Mouse (Mus musculus) ES-E14 (cell line): ENCODE results near the gene Mgat4a. TPM values are rescaled to one million over a fixed set of nuclear protein-coding genes. Genes with fewer than 3 reads are reported as not detected.

Source experiments
- DNase-seq: peaks from one replicate; pipeline ENCODE4 v3.0.0-alpha.2; 2013; ENCODE audit warnings: low read depth, low spot score
- H3K27ac ChIP-seq: 2 replicates; pipeline ENCODE4 v1.5.1; 2012; ENCODE audit warnings: low read depth, mild to moderate bottlenecking, low read length, moderate library complexity, mixed read lengths; ENCODE audit not compliant: poor library complexity, insufficient read depth, severe bottlenecking
- H3K36me3 ChIP-seq: 2 replicates; pipeline ENCODE4 v1.6.1; 2012; ENCODE audit warnings: mild to moderate bottlenecking, low read length, moderate library complexity, mixed read lengths; ENCODE audit not compliant: control insufficient read depth, poor library complexity, insufficient read depth, severe bottlenecking
- H3K4me1 ChIP-seq, 2 experiments: fragments of 150-350 bp in 1 of 2; sonication (generic) in 1 of 2; 2 replicates each; pipeline ENCODE4 v1.6.1; 2012; ENCODE audit warnings: low read length in 2 of 2, mild to moderate bottlenecking in 1 of 2, mixed read lengths in 1 of 2; ENCODE audit not compliant: control insufficient read depth in 2 of 2, insufficient read depth in 2 of 2, poor library complexity in 1 of 2
- H3K4me3 ChIP-seq, 2 experiments: fragments of 150-350 bp in 1 of 2; sonication (generic) in 1 of 2; 2 replicates each; pipeline ENCODE4 v1.5.1; 2012; ENCODE audit warnings: low read length in 2 of 2, low read depth in 1 of 2, mild to moderate bottlenecking in 1 of 2, mixed read lengths in 1 of 2; ENCODE audit not compliant: insufficient read depth in 1 of 2, poor library complexity in 1 of 2, severe bottlenecking in 1 of 2
- H3K9ac ChIP-seq: 2 replicates; pipeline ENCODE4 v1.6.1; 2012; ENCODE audit warnings: low read depth, mild to moderate bottlenecking, low read length, mixed read lengths; ENCODE audit not compliant: poor library complexity, insufficient read depth, severe bottlenecking
- H3K9me3 ChIP-seq: fragments of 150-350 bp; sonication (generic); 2 replicates; pipeline ENCODE4 v1.6.1; 2012; ENCODE audit warnings: low read depth, mild to moderate bottlenecking, low read length; ENCODE audit not compliant: control insufficient read depth, insufficient read depth
- CHD2 ChIP-seq: IDR thresholded peaks from 2 replicates; pipeline ENCODE4 v1.6.1; 2014; ENCODE audit warnings: mild to moderate bottlenecking, low read depth, low read length, inconsistent platforms
- HCFC1 ChIP-seq: IDR thresholded peaks from 2 replicates; pipeline ENCODE4 v1.6.1; 2012; ENCODE audit warnings: low read length, inconsistent platforms, borderline replicate concordance; ENCODE audit not compliant: insufficient read depth
- MAFK ChIP-seq: IDR thresholded peaks from 2 replicates; pipeline ENCODE4 v1.6.1; 2014; ENCODE audit warnings: mild to moderate bottlenecking, low read depth, low read length, inconsistent platforms; ENCODE audit not compliant: insufficient read depth
- ZC3H11A ChIP-seq: IDR thresholded peaks from 2 replicates; pipeline ENCODE4 v1.6.1; 2012; ENCODE audit warnings: low read depth, mild to moderate bottlenecking, inconsistent platforms, low read length, borderline replicate concordance
- ZNF384 ChIP-seq: IDR thresholded peaks from 2 replicates; pipeline ENCODE4 v1.6.1; 2012; ENCODE audit warnings: low read depth, low read length, inconsistent platforms
- in situ Hi-C, 2 experiments: fragments of 600-800 bp; cut with MboI; formaldehyde crosslinking; loops; one replicate each; pipeline ENCODE4 v1.15.1; 2025; ENCODE audit warnings: low sequenced_read_pairs in 2 of 2, inconsistent platforms in 1 of 2; ENCODE audit not compliant: unreplicated experiment in 2 of 2
- total RNA-seq: library from RNA; depleted of rRNA; stranded (reverse); fragments of 300-350 nt; gene quantifications from 2 replicates; pipeline ENCODE4 v1.2.3, GENCODE M21; 2012

Mgat4a gene
- total RNA-seq, 1 experiment = 9.8 TPM

GRCm38 (mm10) chr1:37477928-37478327, 62.9 kb downstream of the Mgat4a start:
- no peak for DNase-seq
- H3K4me3 ChIP-seq = no peak overlapping the region
- no peak overlapping the region for H3K27ac ChIP-seq

GRCm38 (mm10) chr1:37477250-37477649, 63.6 kb downstream of the Mgat4a start:
- in situ Hi-C loops = loop anchor here in 1 of 2 experiments (10.0 kb wide), 1 partner anchor 158 kb away; no protein-coding TSS in a partner anchor
- Histone ChIP-seq H3K36me3 (no peaks in the 10 kb centered on the region), H3K4me3 (no peak overlapping the region), H3K9me3 (no peaks in the 10 kb centered on the region), H3K27ac (no peak overlapping the region), H3K4me1 (peaks cover 0 to 2% of the 10 kb centered on the region in 2 experiments; a peak in 1 of 4 replicates), H3K9ac (no peak overlapping the region)
- no peak for DNase-seq
- no peak for TF ChIP-seq HCFC1
- no peak for TF ChIP-seq ZNF384
- TF ChIP-seq MAFK = no peak
- no peak for TF ChIP-seq CHD2
- no peak for TF ChIP-seq ZC3H11A

More at GRCm38 (mm10) chr1:37477928-37478327, 62.9 kb downstream of the Mgat4a start:
- H3K9ac ChIP-seq = no peak overlapping the region
- in situ Hi-C loops = loop anchor here in 1 of 2 experiments (10.0 kb wide), 1 partner anchor 157 kb away; no protein-coding TSS in a partner anchor
- peaks cover 0 to 2% of the 10 kb centered on the region in 2 experiments; a peak in 1 of 4 replicates for H3K4me1 ChIP-seq
- no peaks in the 10 kb centered on the region for H3K36me3 ChIP-seq
- H3K9me3 ChIP-seq = no peaks in the 10 kb centered on the region
- no peak for TF ChIP-seq MAFK
- no peak for TF ChIP-seq HCFC1
- no peak for TF ChIP-seq ZNF384
- no peak for TF ChIP-seq ZC3H11A
- TF ChIP-seq CHD2 = no peak

GRCm38 (mm10) chr1:37475312-37475711, 65.5 kb downstream of the Mgat4a start:
- H3K36me3 ChIP-seq = no peaks in the 10 kb centered on the region
- no peaks in the 10 kb centered on the region for H3K9me3 ChIP-seq
- H3K27ac ChIP-seq = no peak overlapping the region
- H3K9ac ChIP-seq = no peak overlapping the region
- in situ Hi-C loops = loop anchor here in 1 of 2 experiments (10.0 kb wide), 1 partner anchor 159 kb away; no protein-coding TSS in a partner anchor
- DNase-seq = no peak
- TF ChIP-seq ZC3H11A (no peak), CHD2 (no peak), MAFK (no peak), HCFC1 (no peak), ZNF384 (no peak)
- H3K4me3 ChIP-seq = no peak overlapping the region
- peaks cover 0 to 2% of the 10 kb centered on the region in 2 experiments; a peak in 1 of 4 replicates for H3K4me1 ChIP-seq

GRCm38 (mm10) chr1:37474634-37475190, 66.1 kb downstream of the Mgat4a start:
- TF ChIP-seq MAFK = no peak
- in situ Hi-C loops = loop anchor here (10.0 to 25.0 kb wide), 2 partner anchors 160 to 163 kb away; no protein-coding TSS in a partner anchor
- DNase-seq = no peak
- Histone ChIP-seq H3K9ac (no peak overlapping the region), H3K9me3 (no peaks in the 10 kb centered on the region), H3K36me3 (no peaks in the 10 kb centered on the region), H3K4me3 (no peak overlapping the region), H3K4me1 (peaks cover 0 to 2% of the 10 kb centered on the region in 2 experiments; a peak in 1 of 4 replicates), H3K27ac (no peak overlapping the region)

- in situ Hi-C loops = loop anchor here (10.0 to 25.0 kb wide), 2 partner anchors 161 to 163 kb away; no protein-coding TSS in a partner anchor
- TF ChIP-seq ZC3H11A (no peak), ZNF384 (no peak), CHD2 (no peak), HCFC1 (no peak), MAFK (no peak)
- Histone ChIP-seq H3K36me3 (no peaks in the 10 kb centered on the region), H3K27ac (no peak overlapping the region), H3K9ac (no peak overlapping the region), H3K4me1 (peaks cover 0 to 2% of the 10 kb centered on the region in 2 experiments; a peak in 1 of 4 replicates), H3K4me3 (no peak overlapping the region), H3K9me3 (no peaks in the 10 kb centered on the region)
- DNase-seq = no peak
Measured at GRCm38 (mm10) chr1:37474046-37474445, 66.8 kb downstream of the Mgat4a start.
